Mouse (Mus musculus) liver, embryonic 13.5 days (tissue): ENCODE measurements at regions not wholly inside any gene's neighbourhood (a gene's known extent, or its start where the extent isn't known, plus 50 kb on each side); places are given as distances from the start of the nearest gene placed in this dataset.
"Not testable (repeated sequence)": the region's sequence is repeated elsewhere in the genome, so short reads cannot be mapped to it uniquely, and the experiment has no call there.

Source experiments
- ATAC-seq: fragments of 200-750 bp; cut with Nextera tagmentation; 2 replicates; pipeline ENCODE4 v1.8.0; 2017; ENCODE audit warnings: low read depth, mild to moderate bottlenecking, moderate number of reproducible peaks, moderate library complexity
- DNase-seq: peaks from one replicate; pipeline ENCODE4 v3.0.0; 2022
- H3K27ac ChIP-seq: fragments of 300-500 bp; sonication (generic); 2 replicates; pipeline ENCODE4 v1.5.1; 2015; ENCODE audit warnings: moderate library complexity, mild to moderate bottlenecking, inconsistent platforms
- H3K27me3 ChIP-seq: fragments of 300-500 bp; sonication (generic); 2 replicates; pipeline ENCODE4 v1.6.1; 2015; ENCODE audit warnings: mild to moderate bottlenecking, inconsistent platforms
- H3K36me3 ChIP-seq: fragments of 300-500 bp; sonication (generic); 2 replicates; pipeline ENCODE4 v1.6.1; 2015; ENCODE audit warnings: mild to moderate bottlenecking, inconsistent platforms
- H3K4me1 ChIP-seq: fragments of 300-500 bp; sonication (generic); replicated peaks from 2 replicates; pipeline ENCODE4 v1.6.1; 2015; ENCODE audit warnings: inconsistent platforms
- H3K4me2 ChIP-seq: fragments of 300-500 bp; sonication (generic); 2 replicates; pipeline ENCODE4 v1.6.1; 2015; ENCODE audit warnings: inconsistent platforms, mild to moderate bottlenecking, moderate library complexity
- H3K4me3 ChIP-seq: fragments of 300-500 bp; sonication (generic); replicated peaks from 2 replicates; pipeline ENCODE4 v1.5.1; 2015; ENCODE audit warnings: mild to moderate bottlenecking, inconsistent platforms
- H3K9ac ChIP-seq: fragments of 300-500 bp; sonication (generic); 2 replicates; pipeline ENCODE4 v1.6.1; 2015; ENCODE audit warnings: mild to moderate bottlenecking, inconsistent platforms
- H3K9me3 ChIP-seq: fragments of 300-500 bp; sonication (generic); replicated peaks from 2 replicates; pipeline ENCODE4 v1.6.1; 2016; ENCODE audit warnings: inconsistent platforms
- WGBS: fragments of 180-500 bp; shearing (Covaris S2); methylation state at CpG from one replicate; pipeline ENCODE4 v1.1.7; 2015; ENCODE audit not compliant: insufficient replicate concordance; 5-methylcytosine and 5-hydroxymethylcytosine counted together

DNA sequence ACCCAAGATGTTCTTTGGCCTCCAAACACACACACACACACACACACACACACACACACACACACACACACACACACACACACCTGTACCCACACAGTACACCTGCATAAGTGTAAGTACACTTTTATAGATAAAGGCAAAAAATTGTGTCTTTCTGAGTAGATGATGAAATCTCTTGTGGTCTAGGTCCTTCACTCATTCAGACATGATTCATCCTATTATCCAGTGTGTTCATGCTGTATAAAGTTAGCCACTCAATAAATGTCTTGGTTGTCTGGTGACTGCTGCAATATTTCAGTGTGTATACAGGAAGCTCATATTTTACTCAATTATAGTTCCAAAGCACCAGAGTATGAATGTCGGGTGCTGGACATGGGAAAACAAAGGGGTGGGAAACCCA lies 131.5 kb upstream of the Gm21897 start:
- Histone ChIP-seq H3K27me3 (no peaks in the 10 kb centered on the region), H3K9me3 (no peaks in the 10 kb centered on the region), H3K4me1 (no peaks in the 10 kb centered on the region), H3K36me3 (no peaks in the 10 kb centered on the region), H3K9ac (no peak overlapping the region), H3K27ac (no peak overlapping the region), H3K4me2 (no peak overlapping the region), H3K4me3 (no peak overlapping the region)
- ATAC-seq, result no peak
- no peak for DNase-seq
- WGBS, result 67% methylated on average over 1 of the region's 1 CpGs

DNA sequence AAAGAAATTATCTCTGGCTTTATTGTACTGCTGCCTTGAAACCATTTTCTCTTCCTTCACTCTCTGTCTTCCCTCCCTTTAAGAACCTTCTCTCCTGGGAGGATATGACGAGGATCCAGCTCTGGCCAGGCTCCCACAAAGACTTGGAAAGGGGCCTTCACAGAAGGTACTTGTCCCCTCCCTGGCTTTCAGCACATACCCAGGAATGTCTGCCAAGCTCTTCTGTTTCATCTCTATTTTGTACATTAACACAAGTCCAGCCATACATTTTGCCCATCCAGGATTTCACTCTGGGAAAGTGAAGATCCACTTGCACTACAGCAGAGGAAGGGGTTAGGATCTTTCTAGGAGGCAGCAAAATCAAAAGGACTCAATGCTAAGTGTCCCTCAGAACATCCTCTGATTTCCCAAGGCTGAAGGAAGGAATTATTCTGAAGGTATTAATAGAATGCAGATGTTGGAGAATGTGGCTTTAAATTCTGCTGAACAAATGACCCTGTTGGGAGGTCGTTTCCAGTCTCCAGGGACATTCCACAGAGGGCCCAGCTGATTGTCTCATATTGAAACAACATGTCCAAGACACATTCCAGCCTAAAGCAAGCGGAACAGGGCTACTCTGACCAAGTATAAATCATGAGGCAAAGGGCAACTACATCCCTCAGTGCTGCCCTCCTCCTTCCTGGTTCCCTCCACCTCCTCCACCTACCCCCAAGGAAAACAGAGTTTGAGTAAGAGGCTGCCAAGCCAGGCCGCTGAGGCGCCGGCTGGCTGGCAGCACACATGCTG lies 122.1 kb upstream of the Gm21897 start:
- H3K9me3 ChIP-seq, result no peaks in the 10 kb centered on the region
- H3K4me2 ChIP-seq, result no peak overlapping the region
- H3K9ac ChIP-seq, result no peak overlapping the region
- H3K4me3 ChIP-seq, result no peak overlapping the region
- H3K36me3 ChIP-seq, result no peaks in the 10 kb centered on the region
- 58% methylated on average over 6 of the region's 6 CpGs for WGBS
- ATAC-seq (no peak), DNase-seq (no peak)
- H3K4me1 ChIP-seq, result no peaks in the 10 kb centered on the region
- no peaks in the 10 kb centered on the region for H3K27me3 ChIP-seq
- no peak overlapping the region for H3K27ac ChIP-seq

DNA sequence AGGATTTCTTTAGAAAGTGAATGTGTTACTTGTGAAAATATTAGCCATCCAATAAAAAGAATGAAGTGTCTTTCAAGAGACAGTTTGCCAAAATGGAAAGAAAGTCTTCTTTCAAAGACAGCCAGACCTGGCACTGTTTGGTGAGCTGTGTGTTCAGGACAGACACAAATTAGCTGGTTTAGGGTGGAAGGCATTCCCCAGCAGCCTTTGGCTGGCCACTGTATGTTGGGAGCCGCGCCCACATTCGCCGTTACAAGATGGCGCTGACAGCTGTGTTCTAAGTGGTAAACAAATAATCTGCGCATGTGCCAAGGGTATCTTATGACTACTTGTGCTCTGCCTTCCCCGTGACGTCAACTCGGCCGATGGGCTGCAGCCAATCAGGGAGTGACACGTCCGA lies 121.3 kb upstream of the Gm21897 start:
- not testable (repeated sequence) for DNase-seq, H3K27me3 ChIP-seq, H3K4me1 ChIP-seq, H3K9ac ChIP-seq, H3K4me2 ChIP-seq, H3K4me3 ChIP-seq, H3K9me3 ChIP-seq, H3K36me3 ChIP-seq, H3K27ac ChIP-seq, ATAC-seq
- 80% methylated on average over 8 of the region's 12 CpGs for WGBS

DNA sequence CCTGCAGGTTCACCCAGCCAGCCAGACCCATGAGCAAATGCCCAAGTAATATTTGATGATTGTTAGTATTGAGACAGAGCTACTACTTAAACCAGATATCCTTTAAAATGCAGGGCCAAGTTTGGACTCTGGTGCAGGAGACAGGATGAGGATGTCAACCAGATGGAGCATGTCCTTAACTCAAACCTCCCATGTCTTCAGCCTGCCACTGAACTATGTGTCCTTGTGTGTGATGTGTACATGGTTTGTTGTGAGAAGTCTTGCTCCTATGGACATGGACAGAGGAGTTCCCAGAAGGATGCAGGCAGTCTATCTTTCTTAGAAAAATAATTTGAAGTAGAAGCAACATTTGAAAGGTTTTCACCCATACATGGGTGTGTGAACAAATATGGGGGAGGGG lies 120.4 kb upstream of the Gm21897 start:
- Histone ChIP-seq H3K9ac (no peak overlapping the region), H3K4me1 (no peaks in the 10 kb centered on the region), H3K4me3 (no peak overlapping the region), H3K9me3 (no peaks in the 10 kb centered on the region), H3K4me2 (no peak overlapping the region), H3K36me3 (no peaks in the 10 kb centered on the region), H3K27ac (no peak overlapping the region), H3K27me3 (no peaks in the 10 kb centered on the region)
- ATAC-seq (no peak), DNase-seq (no peak)

DNA sequence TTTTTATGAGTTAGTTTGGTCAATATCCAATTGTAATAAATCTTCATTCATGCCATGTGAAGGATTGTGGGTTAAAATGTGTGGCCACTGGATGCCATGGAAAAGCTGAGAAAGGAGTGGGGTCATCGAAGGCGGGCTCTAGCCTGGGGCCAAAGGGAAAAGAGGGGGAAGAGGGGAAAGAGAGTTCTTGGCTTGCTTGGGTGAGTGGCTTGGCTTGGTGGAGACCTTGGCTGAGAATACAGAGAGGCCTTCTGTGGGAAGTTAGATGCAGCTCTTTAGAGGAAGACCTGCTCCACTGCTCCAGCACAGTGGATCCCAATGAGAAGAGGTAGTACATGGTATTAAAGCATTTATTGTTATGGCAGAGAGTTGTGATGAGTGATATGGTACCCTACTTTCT lies 101.3 kb upstream of the Gm21897 start:
- DNase-seq (no peak), ATAC-seq (no peak)
- H3K4me3 ChIP-seq, result no peak overlapping the region
- no peaks in the 10 kb centered on the region for H3K9me3 ChIP-seq
- 64% methylated on average over 2 of the region's 2 CpGs for WGBS
- no peak overlapping the region for H3K4me2 ChIP-seq
- no peaks in the 10 kb centered on the region for H3K4me1 ChIP-seq
- no peaks in the 10 kb centered on the region for H3K36me3 ChIP-seq
- no peak overlapping the region for H3K9ac ChIP-seq
- no peak overlapping the region for H3K27ac ChIP-seq
- H3K27me3 ChIP-seq, result no peaks in the 10 kb centered on the region

DNA sequence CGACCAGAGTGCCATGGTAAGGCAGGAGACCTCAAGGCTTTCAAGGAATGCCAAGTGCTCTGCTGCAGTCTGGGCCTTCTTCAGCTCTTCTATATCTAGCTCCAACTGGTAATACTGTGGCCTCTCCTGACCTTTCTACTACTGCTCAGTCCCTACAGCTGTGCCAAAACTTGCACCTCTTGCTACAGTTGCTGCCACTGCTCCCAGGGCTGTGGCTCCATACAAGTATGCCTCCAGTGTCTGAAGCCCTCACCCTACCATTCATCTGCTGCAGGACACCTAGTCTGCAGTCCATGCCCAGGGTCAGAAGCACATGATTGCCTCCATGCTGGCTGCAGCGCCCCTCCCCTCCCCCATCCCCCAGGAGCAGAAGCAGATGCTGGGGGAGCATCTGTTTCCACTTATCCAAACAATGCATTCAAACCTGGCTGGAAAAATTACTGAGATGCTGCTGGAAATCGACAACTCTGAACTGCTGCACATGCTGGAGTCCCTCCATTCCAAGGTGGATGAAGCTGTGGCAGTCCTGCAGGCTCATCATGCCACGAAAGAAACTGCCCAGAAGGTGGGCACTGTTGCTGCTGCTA lies 96.2 kb upstream of the Gm21897 start:
- H3K9ac ChIP-seq, result no peak overlapping the region
- H3K4me2 ChIP-seq, result no peak overlapping the region
- DNase-seq (no peak), ATAC-seq (no peak)
- H3K9me3 ChIP-seq, result no peaks in the 10 kb centered on the region
- H3K4me3 ChIP-seq, result no peak overlapping the region
- H3K4me1 ChIP-seq, result no peaks in the 10 kb centered on the region
- H3K36me3 ChIP-seq, result no peaks in the 10 kb centered on the region
- H3K27ac ChIP-seq, result no peak overlapping the region
- H3K27me3 ChIP-seq, result no peaks in the 10 kb centered on the region
- WGBS, result 46% methylated on average over 4 of the region's 4 CpGs

DNA sequence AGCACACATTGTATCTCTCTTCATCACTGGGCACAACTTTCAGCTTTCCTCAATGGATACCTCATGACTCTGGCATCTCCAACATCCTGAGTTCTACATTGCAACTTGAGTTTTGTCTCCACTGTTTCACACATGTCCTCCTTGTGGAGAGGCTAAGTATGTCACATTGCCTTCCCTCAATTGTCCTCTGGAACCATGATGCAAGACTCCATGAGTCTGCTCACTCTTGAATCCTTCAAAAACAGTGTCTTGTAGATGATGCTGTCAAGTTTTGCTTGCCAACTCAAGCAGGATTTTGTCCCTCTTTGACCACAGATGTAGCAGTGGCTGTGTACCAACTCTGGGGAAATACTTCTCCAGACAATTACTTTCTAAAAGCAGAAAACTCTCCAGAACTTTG lies 79.4 kb upstream of the Gm21897 start:
- Histone ChIP-seq H3K36me3 (no peaks in the 10 kb centered on the region), H3K4me3 (no peak overlapping the region), H3K27ac (no peak overlapping the region), H3K9ac (no peak overlapping the region), H3K27me3 (no peaks in the 10 kb centered on the region), H3K4me1 (no peaks in the 10 kb centered on the region), H3K9me3 (no peaks in the 10 kb centered on the region), H3K4me2 (no peak overlapping the region)
- ATAC-seq (no peak), DNase-seq (no peak)

DNA sequence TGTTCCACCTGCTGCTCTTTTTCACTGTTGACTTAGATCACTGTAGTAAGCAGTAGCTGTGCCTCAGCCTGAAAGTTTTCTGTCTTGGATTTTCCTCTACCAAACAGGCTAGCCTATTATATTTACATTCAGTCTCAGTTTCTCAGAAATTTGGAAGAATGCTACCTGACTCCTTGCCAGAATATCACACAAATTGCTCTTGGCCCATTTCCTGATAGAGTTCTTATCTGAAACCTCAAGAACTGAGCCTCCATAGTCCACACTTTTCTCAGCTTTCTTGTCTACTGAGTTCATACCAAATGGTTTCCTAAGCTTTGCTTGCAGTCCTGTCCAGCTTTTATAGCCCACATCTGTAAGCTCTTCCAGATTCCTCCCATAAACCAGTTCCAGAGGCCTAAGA lies 78.8 kb upstream of the Gm21897 start:
- H3K9ac ChIP-seq, result no peak overlapping the region
- H3K4me3 ChIP-seq, result no peak overlapping the region
- no peak for DNase-seq
- no peaks in the 10 kb centered on the region for H3K36me3 ChIP-seq
- H3K27ac ChIP-seq, result no peak overlapping the region
- H3K4me2 ChIP-seq, result no peak overlapping the region
- no peaks in the 10 kb centered on the region for H3K27me3 ChIP-seq
- no peaks in the 10 kb centered on the region for H3K9me3 ChIP-seq
- H3K4me1 ChIP-seq, result no peaks in the 10 kb centered on the region
- no peak for ATAC-seq

DNA sequence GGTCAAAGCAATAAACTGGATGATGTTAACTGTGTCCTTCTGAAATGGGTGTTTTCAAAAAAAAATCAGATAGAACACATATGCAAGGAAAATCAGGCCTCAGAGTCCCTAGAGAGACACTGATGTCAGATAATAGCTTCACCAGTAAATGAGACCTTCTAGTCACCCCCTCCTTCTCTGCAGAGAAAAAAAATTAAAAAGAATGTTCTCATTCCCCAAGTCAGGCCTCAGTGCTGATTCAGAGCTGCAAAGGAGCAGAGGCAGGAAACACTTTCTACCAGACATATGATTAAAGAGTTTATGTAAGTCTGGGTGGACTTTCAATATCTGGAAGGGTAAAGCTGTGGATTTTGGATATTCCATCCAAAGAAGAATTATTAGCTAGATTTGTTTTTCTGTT lies 67.1 kb upstream of the Gm21897 start:
- no peaks in the 10 kb centered on the region for H3K36me3 ChIP-seq
- no peak overlapping the region for H3K9ac ChIP-seq
- no peaks in the 10 kb centered on the region for H3K4me1 ChIP-seq
- no peaks in the 10 kb centered on the region for H3K9me3 ChIP-seq
- H3K27ac ChIP-seq, result no peak overlapping the region
- ATAC-seq, result no peak
- DNase-seq, result no peak
- H3K4me3 ChIP-seq, result no peak overlapping the region
- no peak overlapping the region for H3K4me2 ChIP-seq
- no peaks in the 10 kb centered on the region for H3K27me3 ChIP-seq

DNA sequence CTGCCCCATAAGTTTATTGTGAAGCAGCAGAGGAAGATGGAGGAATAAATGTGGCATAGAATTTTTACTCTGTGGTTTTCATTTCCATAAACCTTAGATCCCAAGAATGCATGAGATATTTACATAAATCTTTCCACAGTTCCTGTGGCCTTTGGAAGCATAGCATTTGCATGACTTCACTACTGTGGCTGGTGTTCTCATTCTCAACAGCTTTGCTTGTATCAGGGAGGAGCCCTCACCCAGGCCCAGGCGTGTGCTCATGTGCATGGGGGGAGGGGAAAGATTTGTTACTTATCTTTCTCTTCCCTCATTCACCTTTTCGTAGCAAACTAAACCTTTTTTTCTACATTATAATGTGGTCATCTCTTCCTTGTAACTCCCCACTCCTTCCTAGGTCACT lies 65.6 kb upstream of the Gm21897 start:
- H3K4me2 ChIP-seq, result no peak overlapping the region
- ATAC-seq (no peak), DNase-seq (no peak)
- 36% methylated on average over 2 of the region's 2 CpGs for WGBS
- H3K9me3 ChIP-seq, result no peaks in the 10 kb centered on the region
- H3K27ac ChIP-seq, result no peak overlapping the region
- H3K4me3 ChIP-seq, result no peak overlapping the region
- H3K4me1 ChIP-seq, result no peaks in the 10 kb centered on the region
- H3K9ac ChIP-seq, result no peak overlapping the region
- H3K36me3 ChIP-seq, result no peaks in the 10 kb centered on the region
- no peaks in the 10 kb centered on the region for H3K27me3 ChIP-seq

DNA sequence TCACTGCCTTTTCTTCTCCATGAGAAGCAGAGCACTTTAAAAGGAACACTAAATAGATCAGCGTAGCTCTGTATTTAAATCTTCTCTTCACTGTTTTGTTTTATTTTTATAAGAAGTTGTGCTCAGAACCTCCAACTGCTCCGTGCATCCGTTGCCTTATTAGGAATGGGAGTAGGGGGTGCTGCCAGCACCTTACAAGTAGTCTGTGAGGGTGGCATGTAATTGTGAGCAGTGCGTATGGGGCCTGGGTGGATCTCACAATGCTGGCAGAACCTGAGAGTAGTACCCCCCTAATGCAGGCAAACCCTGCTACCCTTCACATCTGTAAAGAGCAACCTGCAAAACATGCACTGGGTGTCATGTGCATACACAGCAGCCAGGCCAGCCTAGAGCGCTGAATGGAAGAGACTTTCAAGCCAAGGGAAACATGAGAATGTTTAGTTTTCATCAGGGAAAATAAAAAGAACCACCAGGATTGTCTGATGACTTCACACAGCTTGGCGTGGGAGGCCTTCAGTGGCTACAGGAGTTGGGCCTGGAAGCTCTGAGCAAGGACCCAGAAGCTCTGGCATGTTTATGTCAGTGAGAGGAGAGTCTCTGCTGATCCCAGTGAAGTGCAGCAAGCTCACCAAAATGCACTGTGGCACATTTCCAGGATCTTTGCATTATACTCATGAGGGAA lies 64.5 kb upstream of the Gm21897 start:
- H3K36me3 ChIP-seq, result no peaks in the 10 kb centered on the region
- no peak overlapping the region for H3K4me3 ChIP-seq
- H3K27ac ChIP-seq, result no peak overlapping the region
- no peak overlapping the region for H3K9ac ChIP-seq
- H3K4me1 ChIP-seq, result no peaks in the 10 kb centered on the region
- DNase-seq (no peak), ATAC-seq (no peak)
- WGBS, result 71% methylated on average over 6 of the region's 6 CpGs
- no peaks in the 10 kb centered on the region for H3K27me3 ChIP-seq
- H3K9me3 ChIP-seq, result no peaks in the 10 kb centered on the region
- no peak overlapping the region for H3K4me2 ChIP-seq

DNA sequence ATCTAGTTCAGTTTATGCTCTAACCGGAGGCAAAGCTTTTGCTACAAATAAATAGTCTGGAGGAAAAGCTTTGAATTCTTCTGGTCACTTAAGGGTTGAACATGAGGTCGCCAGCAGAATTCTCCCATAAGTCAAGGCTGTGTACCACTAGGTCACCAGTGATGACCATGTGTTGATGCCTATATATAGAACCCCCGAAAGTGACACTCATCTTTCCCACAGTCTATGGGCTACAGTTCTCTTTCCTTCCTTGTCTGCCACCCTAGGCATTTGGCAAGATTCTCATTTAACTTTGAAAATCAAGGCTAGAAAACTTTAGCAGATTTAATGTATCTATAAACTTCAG lies 63.9 kb upstream of the Gm21897 start:
- Histone ChIP-seq H3K9me3 (no peaks in the 10 kb centered on the region), H3K27ac (no peak overlapping the region), H3K9ac (no peak overlapping the region), H3K4me3 (no peak overlapping the region), H3K4me1 (no peaks in the 10 kb centered on the region), H3K27me3 (no peaks in the 10 kb centered on the region), H3K4me2 (no peak overlapping the region), H3K36me3 (no peaks in the 10 kb centered on the region)
- no peak for DNase-seq
- 49% methylated on average over 3 of the region's 3 CpGs for WGBS
- no peak for ATAC-seq
